In genomic region chr7:64872743-64873241, GRCm38 (mm10) we compare ENCODE assay signal across 7 mouse cellular contexts. TPM values are rescaled to one million over a fixed set of nuclear protein-coding genes. Genes with fewer than 3 reads are reported as not detected.
DNase-seq lines count a peak whose midpoint lies in the region; ATAC-seq and TF ChIP-seq lines count a peak whose summit lies in the region.

Gene Nsmce3 (minus strand): TSS chr7:64872997.

- peaks cover 18% of the 10 kb centered on the region for H3K4me1 ChIP-seq in embryonic facial prominence, embryonic 10.5 days
- H3K4me1 ChIP-seq in intestine, postnatal 0 days (replicated peaks; ENCODE audit: control insufficient read depth, insufficient read depth, low read length) = 0 out of 2 replicates have a peak, but pooled peaks cover 3% of the 10 kb centered on the region
- H3K4me1 ChIP-seq in midbrain, embryonic 12.5 days = peaks cover 26% of the 10 kb centered on the region
- H3K4me1 ChIP-seq in small intestine, adult 2 months (ENCODE audit: control insufficient read depth, insufficient read depth, insufficient read length, low read length) = peaks cover 6% of the 10 kb centered on the region; the same call in 1 of the 2 replicates

- TF ChIP-seq POLR2A in small intestine, adult 2 months (IDR thresholded peaks at IDR 0.05; ENCODE audit: low read depth, low read length) = peak; percentile 77

- DNase-seq in adrenal gland, postnatal 10 days = peak; percentile 98
- DNase-seq in embryonic facial prominence, embryonic 10.5 days (ENCODE audit: low spot score) = peak; percentile 97
- DNase-seq in gonadal fat pad, adult 2 months (ENCODE audit: low read depth) = peak; percentile 40
- peak; percentile 98 for DNase-seq in left cerebral cortex, postnatal 4 days

- H3K36me3 ChIP-seq in embryonic facial prominence, embryonic 10.5 days (replicated peaks) = peaks cover 19% of the 10 kb centered on the region
- H3K36me3 ChIP-seq in intestine, postnatal 0 days (ENCODE audit: control insufficient read depth, insufficient read depth) = no peaks in the 10 kb centered on the region
- H3K36me3 ChIP-seq in midbrain, embryonic 12.5 days = 0 out of 2 replicates have a peak, but pooled peaks cover 8% of the 10 kb centered on the region
- 0 out of 2 replicates have a peak, but pooled peaks cover 1% of the 10 kb centered on the region for H3K36me3 ChIP-seq in small intestine, adult 2 months (ENCODE audit: control insufficient read depth, insufficient read depth, low read length)

- peak within 1 kb of the TSS; percentile 93 for H3K4me3 ChIP-seq in embryonic facial prominence, embryonic 10.5 days
- H3K4me3 ChIP-seq in intestine, postnatal 0 days (ENCODE audit: low read depth, low read length) = peak within 1 kb of the TSS; percentile 92
- peak within 1 kb of the TSS; percentile 76 for H3K4me3 ChIP-seq in midbrain, embryonic 12.5 days
- peak within 1 kb of the TSS; percentile 92 for H3K4me3 ChIP-seq in small intestine, adult 2 months (ENCODE audit: low read depth, low read length)

- no peaks in the 10 kb centered on the region for H3K27me3 ChIP-seq in embryonic facial prominence, embryonic 10.5 days (replicated peaks; ENCODE audit: low read depth, poor library complexity, severe bottlenecking)
- H3K27me3 ChIP-seq in intestine, postnatal 0 days (replicated peaks; ENCODE audit: control insufficient read depth, insufficient read depth, low read length) = no peaks in the 10 kb centered on the region
- H3K27me3 ChIP-seq in midbrain, embryonic 12.5 days = no peaks in the 10 kb centered on the region
- H3K27me3 ChIP-seq in small intestine, adult 2 months (ENCODE audit: control insufficient read depth, insufficient read depth, low read length) = no peaks in the 10 kb centered on the region

- peak within 1 kb of the TSS; percentile 92 for H3K9ac ChIP-seq in intestine, postnatal 0 days (ENCODE audit: low read depth, low read length)
- H3K9ac ChIP-seq in midbrain, embryonic 12.5 days (replicated peaks) = peak within 1 kb of the TSS; percentile 90

- H3K27ac ChIP-seq in embryonic facial prominence, embryonic 10.5 days (replicated peaks) = peak within 1 kb of the TSS; percentile 97
- H3K27ac ChIP-seq in intestine, postnatal 0 days (ENCODE audit: low read depth, low read length) = peak within 1 kb of the TSS; percentile 96
- H3K27ac ChIP-seq in midbrain, embryonic 12.5 days (replicated peaks) = peak within 1 kb of the TSS; percentile 92
- H3K27ac ChIP-seq in small intestine, adult 2 months (ENCODE audit: insufficient read depth, low read depth, low read length) = peak within 1 kb of the TSS; percentile 70

- TF ChIP-seq CTCF in intestine, postnatal 0 days (IDR thresholded peaks at IDR 0.05; ENCODE audit: low read depth) = peak; percentile 58
- no peak for TF ChIP-seq CTCF in small intestine, adult 2 months (IDR thresholded peaks at IDR 0.05; ENCODE audit: extremely low read depth, insufficient read length, insufficient replicate concordance, low read depth, low read length)

- H3K9me3 ChIP-seq in embryonic facial prominence, embryonic 10.5 days = no peaks in the 10 kb centered on the region
- H3K9me3 ChIP-seq in intestine, postnatal 0 days (ENCODE audit: control insufficient read depth) = no peaks in the 10 kb centered on the region
- no peaks in the 10 kb centered on the region for H3K9me3 ChIP-seq in midbrain, embryonic 12.5 days

- intact Hi-C loops in left cerebral cortex, postnatal 4 days (cut with DNase I) = no loop called here

- under 1% methylated on average over 57 of the region's 57 CpGs for WGBS in embryonic facial prominence, embryonic 10.5 days
- WGBS in intestine, postnatal 0 days = under 1% methylated on average over 56 of the region's 57 CpGs
- whole genome bisulfite sequencing in midbrain, embryonic 12.5 days = under 1% methylated on average over 57 of the region's 57 CpGs
- WGBS in small intestine, adult 2 months = under 1% methylated on average over 57 of the region's 57 CpGs

- H3K4me2 ChIP-seq in intestine, postnatal 0 days (replicated peaks; ENCODE audit: low read depth) = peak within 1 kb of the TSS; percentile 74
- H3K4me2 ChIP-seq in midbrain, embryonic 12.5 days (replicated peaks) = peak within 1 kb of the TSS; percentile 90

- peak; percentile 98 for ATAC-seq in intestine, postnatal 0 days
- peak; percentile 95 for ATAC-seq in midbrain, embryonic 12.5 days (ENCODE audit: low FRiP score, low read depth)

RNA-seq across cellular contexts. Expression of gene Nsmce3, which starts in this region (rescaled TPM):
- total RNA-seq in adrenal gland, postnatal 10 days (2021) = 1 to 10 TPM; 6.6 to 7.6 TPM
- polyA plus RNA-seq in embryonic facial prominence, embryonic 10.5 days (2016; fragmentation: Nextera tagmentation; extraction: Ambion mirVana) = 10.4 and 11.2 TPM in 2 replicates
- 8.3 and 9.7 TPM in 2 replicates for polyA plus RNA-seq in gonadal fat pad, adult 2 months (2012; rRNA removed)
- 6.4 and 6.9 TPM in 2 replicates for polyA plus RNA-seq in intestine, postnatal 0 days (2015; fragmentation: Nextera tagmentation; extraction: Ambion mirVana)
- 10 to 100 TPM; 11.8 to 12.5 TPM for total RNA-seq in left cerebral cortex, postnatal 4 days (2021)
- polyA plus RNA-seq in midbrain, embryonic 12.5 days (2016; fragmentation: Nextera tagmentation; extraction: Ambion mirVana) = 11.6 TPM in 2 replicates
- 2.8 and 3.3 TPM in 2 replicates for polyA plus RNA-seq in small intestine, adult 2 months (2012; rRNA removed)

Comparison
In these comparisons a context has a peak if more than half of its experiments do, and no peak if none do; other contexts are left out.
1. Peak in every context shown above with its lines: DNase-seq, ATAC-seq, H3K4me3 ChIP-seq and H3K27ac ChIP-seq.
2. DNase-seq: peak in every context shown above with its lines; median percentile 98 in adrenal gland, postnatal 10 days; 98 in left cerebral cortex, postnatal 4 days; 97 in embryonic facial prominence, embryonic 10.5 days; 40 in gonadal fat pad, adult 2 months.